Mouse (Mus musculus) lung, embryonic 15.5 days (tissue): ENCODE data around the gene Syt14. TPM values are rescaled to one million over a fixed set of nuclear protein-coding genes. Genes with fewer than 3 reads are reported as not detected.

Source experiments
- ATAC-seq: fragments of 200-750 bp; cut with Nextera tagmentation; 2 replicates; pipeline ENCODE4 v1.8.0; 2017; ENCODE audit warnings: moderate number of reproducible peaks, borderline replicate concordance; ENCODE audit not compliant: low FRiP score, low TSS enrichment; ENCODE audit errors: extremely low read depth
- H3K27ac ChIP-seq: fragments of 300-500 bp; sonication (generic); 2 replicates; pipeline ENCODE4 v1.5.1; 2015; ENCODE audit warnings: moderate library complexity, mild to moderate bottlenecking, inconsistent platforms
- H3K27me3 ChIP-seq: fragments of 300-500 bp; sonication (generic); 2 replicates; pipeline ENCODE4 v1.6.1; 2015; ENCODE audit warnings: inconsistent platforms
- H3K36me3 ChIP-seq: fragments of 300-500 bp; sonication (generic); 2 replicates; pipeline ENCODE4 v1.6.1; 2015; ENCODE audit warnings: inconsistent platforms
- H3K4me1 ChIP-seq: fragments of 300-500 bp; sonication (generic); 2 replicates; pipeline ENCODE4 v1.6.1; 2015; ENCODE audit warnings: inconsistent platforms
- H3K4me2 ChIP-seq: fragments of 300-500 bp; sonication (generic); 2 replicates; pipeline ENCODE4 v1.6.1; 2015; ENCODE audit warnings: inconsistent platforms, mild to moderate bottlenecking, moderate library complexity
- H3K4me3 ChIP-seq: fragments of 300-500 bp; sonication (generic); 2 replicates; pipeline ENCODE4 v1.5.1; 2015; ENCODE audit warnings: mild to moderate bottlenecking, inconsistent platforms
- H3K9ac ChIP-seq: fragments of 300-500 bp; sonication (generic); 2 replicates; pipeline ENCODE4 v1.6.1; 2015; ENCODE audit warnings: inconsistent platforms
- H3K9me3 ChIP-seq: fragments of 300-500 bp; sonication (generic); 2 replicates; pipeline ENCODE4 v1.6.1; 2016; ENCODE audit warnings: inconsistent platforms
- WGBS: fragments of 180-500 bp; shearing (Covaris S2); methylation state at CpG from one replicate; pipeline ENCODE4 v1.1.7; 2015; 5-methylcytosine and 5-hydroxymethylcytosine counted together
- polyA plus RNA-seq: library from polyadenylated mRNA; unstranded; fragments of >200 nt; fragmentation: Nextera tagmentation; extraction: Ambion mirVana; gene quantifications from 2 replicates; pipeline ENCODE4 v1.2.1, GENCODE M21; 2015

Syt14 gene
- polyA plus RNA-seq, 1 experiment from 2014 or later: 0.93 TPM

DNA sequence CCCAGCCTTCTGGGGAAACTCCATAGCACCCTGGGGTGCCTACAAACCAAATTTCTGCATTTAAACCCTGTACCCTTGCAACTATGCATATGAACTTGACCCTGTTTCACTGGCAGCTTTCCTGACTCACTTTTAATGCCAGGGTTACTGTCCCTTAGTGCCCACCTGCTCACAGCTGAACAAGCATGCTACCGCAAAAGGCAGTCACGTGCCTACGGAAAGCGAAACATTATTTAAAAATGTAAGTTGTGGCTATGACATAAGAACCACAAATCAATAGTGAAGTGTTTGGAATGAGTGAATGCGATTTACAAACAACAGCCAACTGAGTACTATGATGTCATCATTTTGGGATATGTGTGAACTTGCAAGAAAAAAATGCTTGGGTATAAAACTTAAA is 178.0 kb downstream of the Syt14 start:
- no peak for ATAC-seq
- Histone ChIP-seq H3K36me3 (no peaks in the 10 kb centered on the region), H3K4me1 (peaks cover 28% of the 10 kb centered on the region), H3K4me2 (no peak overlapping the region), H3K27ac (no peak overlapping the region), H3K9me3 (no peaks in the 10 kb centered on the region), H3K4me3 (no peak overlapping the region), H3K9ac (no peak overlapping the region), H3K27me3 (peaks cover 14% of the 10 kb centered on the region)
- WGBS: 82% methylated on average over 5 of the region's 5 CpGs

DNA sequence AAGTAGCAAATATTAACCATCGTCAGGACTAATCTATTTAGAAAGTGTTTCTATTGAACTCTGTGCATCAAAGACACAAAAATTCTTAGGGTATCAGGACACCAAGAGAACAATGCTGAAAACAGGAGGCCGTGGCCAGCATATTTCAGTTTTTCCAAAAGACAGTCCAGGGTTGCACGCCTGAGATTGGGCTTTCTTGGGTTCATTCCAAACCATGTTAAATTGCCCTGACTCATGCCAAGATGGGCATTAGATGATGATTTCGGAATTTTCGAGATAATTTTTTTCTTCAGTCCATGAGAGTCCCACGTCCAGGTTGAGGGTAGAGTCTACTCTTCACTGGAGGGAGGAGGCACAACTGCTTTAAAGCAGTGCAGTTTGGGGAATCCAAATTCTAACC is 178.6 kb downstream of the Syt14 start:
- no peaks in the 10 kb centered on the region for H3K9me3 ChIP-seq
- H3K4me2 ChIP-seq: no peak overlapping the region
- peaks cover 14% of the 10 kb centered on the region for H3K27me3 ChIP-seq
- no peak for ATAC-seq
- H3K4me3 ChIP-seq: no peak overlapping the region
- no peak overlapping the region for H3K27ac ChIP-seq
- H3K36me3 ChIP-seq: no peaks in the 10 kb centered on the region
- WGBS: 73% methylated on average over 6 of the region's 6 CpGs
- peaks cover 34% of the 10 kb centered on the region for H3K4me1 ChIP-seq
- H3K9ac ChIP-seq: no peak overlapping the region

DNA sequence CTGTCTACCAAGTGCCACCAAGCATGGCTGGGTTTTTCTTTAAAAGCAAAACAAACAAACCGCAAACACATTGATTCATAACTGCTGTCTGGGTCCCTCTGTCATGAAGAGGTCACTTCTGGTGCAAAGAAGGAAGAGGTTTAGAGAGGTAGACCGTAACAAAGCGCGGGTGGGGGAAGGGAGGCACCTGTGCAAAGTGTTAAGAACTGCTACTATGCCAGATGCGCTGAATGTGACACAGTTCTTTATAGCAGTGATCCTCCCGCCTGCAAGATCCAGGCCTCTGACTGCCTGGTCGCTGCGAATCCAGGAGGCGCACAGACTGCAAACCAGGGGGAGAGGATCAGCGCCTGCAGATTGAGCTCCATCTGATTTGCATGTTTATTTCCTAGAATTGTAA is 179.2 kb downstream of the Syt14 start:
- Histone ChIP-seq H3K9ac (no peak overlapping the region), H3K27ac (no peak overlapping the region), H3K36me3 (no peaks in the 10 kb centered on the region), H3K4me3 (no peak overlapping the region), H3K9me3 (no peaks in the 10 kb centered on the region), H3K27me3 (peaks cover 14% of the 10 kb centered on the region), H3K4me1 (peaks cover 39% of the 10 kb centered on the region), H3K4me2 (0 out of 2 replicates have a peak overlapping the region, but pooled peaks have one; percentile 74)
- WGBS: 25% methylated on average over 10 of the region's 10 CpGs
- no peak for ATAC-seq

DNA sequence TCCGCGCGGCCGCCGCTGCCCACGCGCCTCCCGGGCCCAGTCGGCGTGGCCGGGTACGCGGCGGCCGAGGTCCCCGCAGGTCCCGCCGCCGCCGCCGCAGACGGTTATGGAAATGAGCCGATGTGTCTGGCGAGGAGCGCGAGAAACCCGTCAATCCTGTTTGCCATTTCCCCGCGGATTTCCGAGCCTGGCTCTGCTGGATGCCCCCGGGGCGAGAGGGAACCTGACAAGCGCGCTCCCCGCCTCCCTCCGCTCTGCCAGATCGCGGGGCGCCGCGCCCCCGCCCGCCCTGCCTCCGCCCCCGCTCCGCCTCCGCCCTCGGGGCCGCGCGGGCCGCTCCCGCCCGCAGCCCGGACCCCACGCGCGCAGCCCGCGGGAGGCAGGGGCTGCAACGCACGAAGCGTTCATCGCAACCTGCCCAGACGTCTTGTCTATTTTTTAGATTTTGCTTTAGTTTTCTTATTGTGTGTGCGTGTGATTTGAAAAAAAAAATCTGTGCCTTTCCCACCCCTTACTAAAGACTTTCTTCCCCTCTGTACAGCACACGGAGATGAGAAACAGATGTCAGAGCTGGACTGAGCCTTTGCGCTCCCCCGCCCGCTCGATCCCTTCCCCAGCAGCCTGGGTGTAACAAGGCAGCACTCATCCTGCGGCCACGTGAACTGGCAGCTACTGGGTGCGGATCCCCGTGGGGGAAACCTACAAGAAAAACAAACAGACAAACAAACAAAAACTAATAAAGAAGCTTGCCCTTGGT is 179.9 kb downstream of the Syt14 start, which contains the start of gene Sertad4:
TSS of gene Sertad4 (minus strand) at position 283 of the 757 bp plus-strand sequence.
- Histone ChIP-seq H3K4me1 (peaks cover 46% of the 10 kb centered on the region), H3K9ac (peak within 1 kb of the TSS; percentile 75), H3K4me3 (peak within 1 kb of the TSS; percentile 82), H3K27me3 (peaks cover 14% of the 10 kb centered on the region), H3K4me2 (peak within 1 kb of the TSS; percentile 74), H3K36me3 (no peaks in the 10 kb centered on the region), H3K27ac (peak within 1 kb of the TSS; percentile 96), H3K9me3 (no peaks in the 10 kb centered on the region)
- under 1% methylated on average over 75 of the region's 75 CpGs for WGBS
- ATAC-seq: peak; percentile 80

DNA sequence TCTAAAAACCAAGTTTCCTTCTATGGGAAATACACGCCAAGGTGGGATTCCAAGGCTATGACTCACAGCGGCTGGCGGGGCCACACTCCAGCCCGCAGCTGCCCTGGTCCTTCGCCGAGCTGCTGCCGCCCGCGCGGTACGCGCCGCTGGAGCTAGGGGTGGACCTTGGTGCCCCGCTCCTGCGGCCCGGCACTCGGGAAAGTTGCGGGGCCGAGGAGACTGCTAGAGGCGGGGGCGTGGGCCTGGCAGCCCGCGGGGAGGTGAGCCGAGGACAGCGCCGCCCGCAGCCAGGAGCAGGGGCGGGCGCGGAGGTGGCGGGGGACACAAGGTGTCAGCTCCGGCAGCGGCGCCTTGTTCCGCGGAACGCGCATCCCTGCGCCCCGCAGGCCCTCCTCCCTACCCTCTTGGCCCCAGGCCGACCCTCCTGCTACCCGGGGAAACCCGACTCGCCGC is 180.7 kb downstream of the Syt14 start:
- under 1% methylated on average over 25 of the region's 45 CpGs for WGBS
- Histone ChIP-seq H3K27ac (peak overlapping the region; percentile 96), H3K4me2 (peak overlapping the region; percentile 74), H3K9ac (peak overlapping the region; percentile 75), H3K9me3 (no peaks in the 10 kb centered on the region), H3K4me1 (peaks cover 51% of the 10 kb centered on the region), H3K4me3 (peak overlapping the region; percentile 82), H3K27me3 (peaks cover 14% of the 10 kb centered on the region), H3K36me3 (no peaks in the 10 kb centered on the region)
- ATAC-seq: peak; percentile 67; the same call in 1 of the 2 replicates

DNA sequence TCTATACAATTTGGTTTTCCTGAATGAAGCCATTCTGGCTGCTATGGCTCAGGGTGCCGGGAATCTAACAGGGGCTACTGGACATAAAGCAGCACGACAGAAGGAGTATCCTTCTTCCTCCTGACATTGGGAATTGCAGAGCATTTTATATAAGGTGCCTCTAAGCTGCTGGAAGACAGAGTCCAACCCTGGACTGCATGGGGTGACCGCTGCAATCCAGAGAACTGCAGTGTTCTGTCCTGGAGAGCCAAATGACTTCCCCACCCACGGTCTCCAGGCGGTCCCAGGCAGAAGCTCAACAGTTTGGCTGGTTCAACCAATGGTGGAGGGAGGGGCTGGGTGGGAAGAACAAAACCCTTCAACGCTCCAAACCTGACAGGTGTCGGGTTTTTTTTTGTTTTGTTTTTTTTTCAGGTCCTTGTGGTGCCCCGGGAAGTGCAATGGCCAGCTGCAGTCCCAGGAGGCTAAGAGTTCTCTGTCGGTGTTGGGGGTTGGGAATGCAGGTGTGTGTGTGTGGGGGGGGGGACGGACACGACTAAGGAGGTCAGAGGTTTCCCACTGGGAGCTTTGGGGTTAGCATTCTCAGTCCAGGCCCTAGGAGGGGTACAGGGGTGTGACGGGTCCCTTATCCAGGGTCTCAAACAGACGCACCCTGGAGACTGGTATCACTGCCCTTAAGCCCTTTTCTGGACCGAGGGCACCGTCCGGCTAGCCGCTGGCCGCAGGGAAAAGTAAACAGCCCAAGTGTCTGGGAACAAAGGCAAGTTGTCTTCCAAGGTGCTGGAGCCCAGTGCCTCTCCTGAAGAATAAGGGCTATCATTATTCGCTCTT is 181.4 kb downstream of the Syt14 start:
- Histone ChIP-seq H3K9me3 (no peaks in the 10 kb centered on the region), H3K27ac (peak overlapping the region; percentile 96), H3K4me1 (peaks cover 56% of the 10 kb centered on the region), H3K9ac (peak overlapping the region; percentile 75), H3K4me2 (peak overlapping the region; percentile 74), H3K36me3 (peaks cover 6% of the 10 kb centered on the region), H3K27me3 (peaks cover 14% of the 10 kb centered on the region), H3K4me3 (peak overlapping the region; percentile 82)
- WGBS: 5% methylated on average over 19 of the region's 19 CpGs
- 0 out of 2 replicates have a peak, but pooled peaks have one; percentile 2 for ATAC-seq

DNA sequence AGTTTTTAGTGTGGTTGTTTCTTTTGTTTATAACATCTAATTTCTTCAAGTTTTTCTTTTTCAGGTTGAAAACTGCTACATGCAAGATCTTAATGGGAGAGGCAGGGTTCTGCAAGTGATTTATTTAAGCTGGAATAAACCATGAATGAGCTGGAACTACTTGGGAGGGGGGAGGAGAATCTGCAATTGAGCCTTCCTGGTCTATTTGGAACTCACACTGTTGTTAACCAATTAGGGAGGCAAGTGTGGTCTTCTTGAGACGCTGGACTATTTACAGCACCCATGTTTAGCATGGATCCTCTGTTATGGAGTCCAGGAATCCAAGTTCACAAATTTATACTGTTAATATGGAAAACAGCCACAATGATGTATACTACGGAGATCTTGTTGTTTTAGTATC is 182.1 kb downstream of the Syt14 start:
- peaks cover 13% of the 10 kb centered on the region for H3K36me3 ChIP-seq
- no peak overlapping the region for H3K27ac ChIP-seq
- H3K4me3 ChIP-seq: peak overlapping the region; percentile 82; the same call in 1 of the 2 replicates
- peak overlapping the region; percentile 74 for H3K4me2 ChIP-seq
- peaks cover 56% of the 10 kb centered on the region for H3K4me1 ChIP-seq
- 38% methylated on average over 2 of the region's 2 CpGs for WGBS
- H3K9ac ChIP-seq: no peak overlapping the region
- peaks cover 14% of the 10 kb centered on the region for H3K27me3 ChIP-seq
- no peaks in the 10 kb centered on the region for H3K9me3 ChIP-seq
- ATAC-seq: no peak

DNA sequence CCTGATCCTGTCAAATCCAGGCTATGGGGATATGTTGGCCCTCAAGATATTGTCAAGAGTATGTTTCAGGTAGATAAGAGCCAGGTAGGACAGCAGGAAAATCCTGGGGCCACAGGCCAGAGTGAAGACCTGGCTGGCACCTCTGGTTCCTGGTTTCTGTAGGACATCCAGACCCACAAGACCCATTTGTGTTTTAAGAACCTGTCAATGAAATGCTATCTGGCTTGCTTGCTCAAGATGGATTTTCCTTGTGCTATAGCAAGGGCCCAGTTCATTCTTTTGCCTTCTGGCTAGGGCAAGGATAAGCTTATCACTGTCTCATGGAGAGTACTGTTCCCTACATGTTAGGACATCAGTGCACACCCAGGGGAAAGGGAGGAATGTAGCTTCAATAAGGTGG is 183.5 kb downstream of the Syt14 start:
- ATAC-seq: no peak
- peaks cover 27% of the 10 kb centered on the region for H3K36me3 ChIP-seq
- H3K4me2 ChIP-seq: peak overlapping the region; percentile 28
- H3K9me3 ChIP-seq: no peaks in the 10 kb centered on the region
- no peak overlapping the region for H3K9ac ChIP-seq
- peaks cover 6% of the 10 kb centered on the region for H3K27me3 ChIP-seq
- peaks cover 56% of the 10 kb centered on the region for H3K4me1 ChIP-seq
- H3K27ac ChIP-seq: peak overlapping the region; percentile 75
- no peak overlapping the region for H3K4me3 ChIP-seq

DNA sequence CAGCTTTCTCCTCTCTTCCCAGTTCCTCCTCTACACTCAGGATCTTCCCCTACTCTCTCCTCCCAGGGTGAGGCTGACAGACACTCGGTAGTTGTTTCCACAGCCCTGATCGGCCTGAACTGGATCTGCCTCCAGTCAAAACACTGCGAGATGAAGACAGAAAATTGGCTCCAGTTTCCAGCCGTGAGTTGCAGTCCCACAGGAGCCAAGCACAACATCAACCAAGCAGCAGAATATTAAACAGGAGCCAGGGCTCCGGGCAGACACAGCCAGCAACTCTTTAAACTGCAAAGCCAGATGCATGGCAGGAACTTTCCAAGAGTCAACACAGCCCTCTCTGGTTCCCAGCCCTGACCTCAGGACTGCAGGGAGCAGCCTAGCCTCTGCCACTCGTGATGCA is 183.9 kb downstream of the Syt14 start:
- peak; percentile 27; the same call in 1 of the 2 replicates for ATAC-seq
- peak overlapping the region; percentile 28 for H3K4me2 ChIP-seq
- peaks cover 56% of the 10 kb centered on the region for H3K4me1 ChIP-seq
- H3K4me3 ChIP-seq: no peak overlapping the region
- no peak overlapping the region for H3K9ac ChIP-seq
- no peaks in the 10 kb centered on the region for H3K9me3 ChIP-seq
- H3K27me3 ChIP-seq: peaks cover 6% of the 10 kb centered on the region
- WGBS: 6% methylated on average over 6 of the region's 6 CpGs
- peaks cover 31% of the 10 kb centered on the region for H3K36me3 ChIP-seq
- H3K27ac ChIP-seq: peak overlapping the region; percentile 75

DNA sequence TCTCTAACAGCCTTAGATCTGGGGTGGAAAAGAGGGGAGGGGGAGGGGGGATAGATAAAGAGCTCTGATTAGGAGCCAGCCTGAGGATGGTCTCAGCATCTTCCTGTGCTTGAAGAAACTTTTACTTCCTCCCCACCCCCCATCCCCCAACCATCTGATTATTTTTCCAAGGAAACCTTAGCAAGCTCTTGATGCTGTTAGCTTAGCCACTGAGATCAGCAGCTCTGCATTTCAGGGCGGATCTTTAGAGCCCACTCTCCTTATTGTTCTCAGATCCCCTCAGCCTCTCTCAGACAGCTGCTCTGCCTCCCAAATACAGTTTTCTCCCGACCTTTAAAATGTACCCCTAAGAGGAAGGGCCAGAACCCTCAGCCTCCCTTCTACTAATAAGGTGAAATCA is 184.4 kb downstream of the Syt14 start:
- Histone ChIP-seq H3K9ac (0 out of 2 replicates have a peak overlapping the region, but pooled peaks have one; percentile 19), H3K4me3 (no peak overlapping the region), H3K27me3 (peaks cover 6% of the 10 kb centered on the region), H3K27ac (peak overlapping the region; percentile 75), H3K36me3 (peaks cover 36% of the 10 kb centered on the region), H3K4me1 (peaks cover 51% of the 10 kb centered on the region), H3K9me3 (no peaks in the 10 kb centered on the region), H3K4me2 (peak overlapping the region; percentile 28)
- no peak for ATAC-seq
- WGBS: 7% methylated on average over 2 of the region's 2 CpGs

DNA sequence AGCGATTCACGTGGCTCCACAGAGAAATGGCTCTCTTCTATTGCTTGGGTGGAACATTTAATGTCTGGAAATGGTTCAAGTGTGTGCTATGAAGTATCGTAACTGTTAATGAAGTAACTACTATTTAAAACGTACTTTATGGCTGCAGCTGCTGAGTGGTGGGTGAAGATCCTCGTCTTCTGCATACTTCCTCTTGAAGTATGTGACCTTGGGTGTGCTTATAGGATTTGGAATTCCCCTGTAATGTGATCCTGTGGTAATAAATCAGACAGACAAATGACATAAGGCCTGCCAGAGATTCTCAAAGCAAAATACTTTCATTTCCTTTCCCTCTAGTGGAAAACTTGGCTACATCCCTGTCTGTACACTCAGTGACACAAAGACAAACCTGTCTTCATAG is 186.0 kb downstream of the Syt14 start:
- H3K4me3 ChIP-seq: no peak overlapping the region
- WGBS: 36% methylated on average over 5 of the region's 5 CpGs

More for the DNA sequence above, 186.0 kb downstream of the Syt14 start:
- Histone ChIP-seq H3K27ac (no peak overlapping the region), H3K4me1 (peaks cover 48% of the 10 kb centered on the region), H3K9ac (no peak overlapping the region), H3K27me3 (peaks cover 3% of the 10 kb centered on the region; the same call in 1 of the 2 replicates), H3K36me3 (peaks cover 42% of the 10 kb centered on the region), H3K9me3 (no peaks in the 10 kb centered on the region), H3K4me2 (no peak overlapping the region)
- ATAC-seq: no peak
